Mouse (Mus musculus) forebrain, postnatal 0 days (tissue): ENCODE results near the gene Rpl7l1. TPM values are rescaled to one million over a fixed set of nuclear protein-coding genes. Genes with fewer than 3 reads are reported as not detected.
A peak's percentile ranks its signal among the peaks of the same experiment; 100 is the strongest.
"Not testable (repeated sequence)": the region's sequence is repeated elsewhere in the genome, so short reads cannot be mapped to it uniquely, and the experiment has no call there.

Experiments
- ATAC-seq: fragments of 200-750 bp; cut with Nextera tagmentation; 2 replicates; pipeline ENCODE4 v1.8.0; 2017; ENCODE audit warnings: mild to moderate bottlenecking, moderate library complexity
- DNase-seq: peaks from one replicate; pipeline ENCODE4 v3.0.0-alpha.2; 2015
- H3K27ac ChIP-seq: fragments of 300-500 bp; sonication (generic); 2 replicates; pipeline ENCODE4 v1.5.1; 2014; ENCODE audit warnings: low read depth, mild to moderate bottlenecking, antibody characterized with exemption, low read length, moderate library complexity, mixed read lengths
- H3K27me3 ChIP-seq: fragments of 300-500 bp; sonication (generic); 2 replicates; pipeline ENCODE4 v1.6.1; 2014; ENCODE audit warnings: mild to moderate bottlenecking, low read length, mixed read lengths; ENCODE audit not compliant: insufficient read depth
- H3K36me3 ChIP-seq: fragments of 300-500 bp; sonication (generic); 2 replicates; pipeline ENCODE4 v1.6.1; 2014; ENCODE audit warnings: mild to moderate bottlenecking, moderate library complexity; ENCODE audit not compliant: insufficient read depth
- H3K4me1 ChIP-seq: fragments of 300-500 bp; sonication (generic); 2 replicates; pipeline ENCODE4 v1.6.1; 2014; ENCODE audit warnings: antibody characterized with exemption; ENCODE audit not compliant: insufficient read depth
- H3K4me2 ChIP-seq: fragments of 300-500 bp; sonication (generic); 2 replicates; pipeline ENCODE4 v1.6.1; 2014; ENCODE audit warnings: low read depth, mild to moderate bottlenecking, moderate library complexity
- H3K4me3 ChIP-seq: fragments of 300-500 bp; sonication (generic); 2 replicates; pipeline ENCODE4 v1.5.1; 2014; ENCODE audit warnings: low read depth, low read length, mixed read lengths
- H3K9ac ChIP-seq: fragments of 300-500 bp; sonication (generic); 2 replicates; pipeline ENCODE4 v1.6.1; 2014; ENCODE audit warnings: mild to moderate bottlenecking
- H3K9me3 ChIP-seq: fragments of 300-500 bp; sonication (generic); 2 replicates; pipeline ENCODE4 v1.6.1; 2016; ENCODE audit warnings: low read length
- CTCF ChIP-seq: sonication (generic); IDR thresholded peaks from 2 replicates; pipeline ENCODE4 v1.5.1; 2016; ENCODE audit warnings: antibody characterized with exemption, control low read depth, low read depth
- WGBS: fragments of 180-500 bp; shearing (Covaris S2); extraction: QIAGEN DNeasy Blood & Tissue Kit; methylation state at CpG from one replicate; pipeline ENCODE4 v1.1.7; 2014; 5-methylcytosine and 5-hydroxymethylcytosine counted together
- polyA plus RNA-seq: library from polyadenylated mRNA; unstranded; fragments of >200 nt; fragmentation: Nextera tagmentation; extraction: Ambion mirVana; gene quantifications from 2 replicates; pipeline ENCODE4 v1.2.1, GENCODE M21; 2015
- total RNA-seq: library from RNA; depleted of rRNA; stranded (reverse); fragments of >200 nt; gene quantifications from 2 replicates; pipeline ENCODE4 v1.2.3, GENCODE M21; 2014

Gene Rpl7l1
- total and polyA plus RNA-seq, 2 experiments from 2014 or later, result 64.4 to 73.4 TPM

DNA sequence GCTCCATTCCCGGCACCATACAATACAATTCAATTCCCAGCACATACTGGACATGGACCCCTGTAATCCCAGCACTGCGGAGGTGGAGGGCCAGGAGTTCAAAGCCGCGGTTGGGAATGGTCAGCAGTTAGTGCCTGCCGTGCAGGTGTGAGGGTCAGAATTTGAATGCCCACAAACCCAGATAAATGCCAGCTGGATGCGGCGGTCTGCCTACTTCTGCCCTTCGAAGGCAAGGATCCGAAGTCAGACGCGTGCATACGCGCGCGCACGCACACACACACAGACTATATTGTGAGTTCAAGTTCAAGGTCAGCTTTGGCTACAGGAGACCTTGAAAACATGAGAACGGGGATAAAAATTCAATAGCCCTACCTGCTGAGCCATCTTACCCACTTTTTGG, 10.9 kb downstream of the Rpl7l1 start:
- Histone ChIP-seq H3K4me1 (0 out of 2 replicates have a peak, but pooled peaks cover 4% of the 10 kb centered on the region), H3K27ac (peak overlapping the region; percentile 80), H3K36me3 (peaks cover 19% of the 10 kb centered on the region), H3K9me3 (no peaks in the 10 kb centered on the region), H3K4me2 (peak overlapping the region; percentile 78), H3K27me3 (no peaks in the 10 kb centered on the region), H3K9ac (peak overlapping the region; percentile 72), H3K4me3 (peak overlapping the region; percentile 73)
- no peak for TF ChIP-seq CTCF
- WGBS, result 64% methylated on average over 17 of the region's 17 CpGs
- ATAC-seq, result no peak
- no peak for DNase-seq

DNA sequence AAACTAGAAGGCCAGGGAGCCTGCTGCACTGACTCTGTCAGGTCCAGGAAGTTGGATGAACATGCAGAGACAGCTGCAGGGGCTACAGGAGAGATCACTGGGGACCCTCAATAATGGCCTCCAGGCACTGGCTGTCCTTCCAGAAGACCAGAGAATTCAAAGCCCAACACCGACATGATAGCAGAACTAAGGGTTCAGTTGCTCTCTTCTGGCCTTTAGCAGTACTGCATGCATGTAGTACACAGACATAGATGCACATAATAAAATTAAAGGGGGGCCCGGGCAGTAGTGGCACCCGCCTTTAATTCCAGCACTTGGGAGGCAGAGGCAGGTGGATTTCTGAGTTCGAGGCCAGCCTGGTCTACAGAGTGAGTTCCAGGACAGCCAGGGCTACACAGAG, 11.4 kb downstream of the Rpl7l1 start:
- H3K27ac ChIP-seq, result no peak overlapping the region
- no peaks in the 10 kb centered on the region for H3K27me3 ChIP-seq
- no peak overlapping the region for H3K9ac ChIP-seq
- H3K4me3 ChIP-seq, result no peak overlapping the region
- WGBS, result 89% methylated on average over 4 of the region's 4 CpGs
- TF ChIP-seq CTCF, result peak; percentile 42
- H3K4me1 ChIP-seq, result 0 out of 2 replicates have a peak, but pooled peaks cover 4% of the 10 kb centered on the region
- H3K9me3 ChIP-seq, result no peaks in the 10 kb centered on the region
- peaks cover 13% of the 10 kb centered on the region for H3K36me3 ChIP-seq
- H3K4me2 ChIP-seq, result no peak overlapping the region
- no peak for ATAC-seq
- DNase-seq, result no peak

DNA sequence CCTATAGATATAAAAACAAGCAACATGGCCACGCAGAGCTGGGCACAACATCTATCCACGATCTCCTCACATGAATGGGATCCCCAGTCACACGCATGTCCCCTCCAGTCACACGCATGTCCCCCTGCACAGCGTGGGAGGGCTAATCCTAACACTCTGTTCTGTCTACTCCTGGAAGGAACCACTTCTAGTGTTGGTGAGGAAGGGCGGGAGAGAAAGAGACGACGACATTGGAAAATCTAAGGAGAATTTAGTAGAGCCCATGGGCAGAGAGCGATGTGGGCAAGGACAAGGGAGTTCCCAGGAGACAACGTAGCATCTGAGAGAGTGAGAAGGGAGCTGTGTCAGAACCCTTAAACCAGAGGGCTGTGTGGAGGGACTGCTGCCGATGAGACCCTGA, 11.9 kb downstream of the Rpl7l1 start:
- Histone ChIP-seq H3K36me3 (peaks cover 8% of the 10 kb centered on the region), H3K9ac (no peak overlapping the region), H3K4me3 (no peak overlapping the region), H3K27me3 (no peaks in the 10 kb centered on the region), H3K4me1 (0 out of 2 replicates have a peak, but pooled peaks cover 4% of the 10 kb centered on the region), H3K4me2 (no peak overlapping the region), H3K9me3 (no peaks in the 10 kb centered on the region), H3K27ac (no peak overlapping the region)
- no peak for TF ChIP-seq CTCF
- ATAC-seq (no peak), DNase-seq (no peak)
- 93% methylated on average over 11 of the region's 11 CpGs for WGBS

DNA sequence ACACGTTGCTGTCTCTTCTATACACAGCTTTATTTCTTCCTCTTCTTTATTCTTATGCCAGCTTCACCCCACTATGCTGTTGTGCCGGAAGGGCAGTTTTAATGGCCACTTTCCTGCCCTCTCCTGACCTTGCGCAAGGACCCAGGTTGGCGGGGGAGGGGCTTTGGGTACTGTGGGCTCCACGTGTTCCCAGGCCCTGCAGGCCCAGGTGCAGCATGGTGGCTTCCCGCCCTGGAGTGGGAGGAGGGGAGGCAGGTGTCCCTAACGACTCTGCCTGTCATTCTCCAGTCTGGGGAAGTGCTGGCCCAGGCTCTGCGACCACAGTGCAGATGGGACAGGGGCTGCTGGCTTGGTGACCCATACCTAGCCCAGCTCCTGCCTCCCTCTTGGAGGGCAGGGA, 14.6 kb downstream of the Rpl7l1 start:
- ATAC-seq, result no peak
- no peak overlapping the region for H3K4me3 ChIP-seq
- no peak for TF ChIP-seq CTCF
- H3K4me1 ChIP-seq, result 0 out of 2 replicates have a peak, but pooled peaks cover 4% of the 10 kb centered on the region
- H3K36me3 ChIP-seq, result no peaks in the 10 kb centered on the region
- H3K4me2 ChIP-seq, result no peak overlapping the region
- H3K27ac ChIP-seq, result no peak overlapping the region
- no peak for DNase-seq
- H3K27me3 ChIP-seq, result no peaks in the 10 kb centered on the region
- H3K9me3 ChIP-seq, result no peaks in the 10 kb centered on the region
- H3K9ac ChIP-seq, result no peak overlapping the region
- 56% methylated on average over 8 of the region's 8 CpGs for WGBS

DNA sequence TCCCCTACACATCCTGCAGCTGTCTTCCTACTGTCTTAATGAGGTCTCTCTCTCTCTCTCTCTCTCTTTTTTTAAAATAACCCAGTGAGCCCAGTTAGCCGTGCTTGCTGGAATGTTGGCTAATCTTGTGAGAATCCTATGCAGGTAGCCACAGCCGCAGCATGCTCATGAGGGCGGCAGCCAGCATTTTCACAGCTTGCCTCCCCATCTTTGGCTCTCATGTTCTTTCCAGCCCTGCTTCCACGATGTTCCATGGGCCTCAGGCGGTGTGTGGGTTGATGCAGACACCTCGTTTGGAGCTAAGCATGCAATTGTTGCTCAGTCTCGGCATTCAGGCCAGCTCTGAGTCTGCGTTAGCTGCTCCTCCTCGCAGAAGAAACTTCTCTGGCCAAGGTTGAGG, 17.6 kb downstream of the Rpl7l1 start:
- H3K4me2 ChIP-seq, H3K27me3 ChIP-seq, H3K9ac ChIP-seq, ATAC-seq, H3K27ac ChIP-seq, H3K4me3 ChIP-seq, H3K9me3 ChIP-seq, H3K36me3 ChIP-seq, DNase-seq, H3K4me1 ChIP-seq: not testable (repeated sequence)
- 57% methylated on average over 9 of the region's 9 CpGs for WGBS

DNA sequence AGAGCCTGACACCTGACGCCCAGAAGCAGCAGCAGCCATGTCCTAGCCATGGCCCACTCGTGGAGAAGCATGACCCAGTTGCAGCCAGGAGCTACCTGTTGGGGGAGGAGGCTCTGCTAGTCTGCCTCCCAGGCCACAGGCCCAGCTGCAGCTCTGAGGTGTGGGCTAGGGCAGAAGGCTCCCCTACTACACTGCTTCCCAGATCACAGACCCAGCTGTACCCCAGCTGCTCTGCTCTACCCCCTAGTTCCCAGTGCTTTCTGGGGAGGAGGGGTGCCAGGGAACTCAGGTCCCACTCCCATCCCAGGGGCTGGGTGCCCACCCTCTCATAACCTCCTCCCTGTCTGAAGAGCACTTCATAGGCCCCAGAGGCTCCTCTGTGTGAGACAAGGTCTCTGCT, 18.9 kb downstream of the Rpl7l1 start, which contains the start of gene Ptcra:
TSS of gene Ptcra (minus strand) at position 169 of the 400 bp plus-strand sequence.
- DNase-seq, result no peak

DNA sequence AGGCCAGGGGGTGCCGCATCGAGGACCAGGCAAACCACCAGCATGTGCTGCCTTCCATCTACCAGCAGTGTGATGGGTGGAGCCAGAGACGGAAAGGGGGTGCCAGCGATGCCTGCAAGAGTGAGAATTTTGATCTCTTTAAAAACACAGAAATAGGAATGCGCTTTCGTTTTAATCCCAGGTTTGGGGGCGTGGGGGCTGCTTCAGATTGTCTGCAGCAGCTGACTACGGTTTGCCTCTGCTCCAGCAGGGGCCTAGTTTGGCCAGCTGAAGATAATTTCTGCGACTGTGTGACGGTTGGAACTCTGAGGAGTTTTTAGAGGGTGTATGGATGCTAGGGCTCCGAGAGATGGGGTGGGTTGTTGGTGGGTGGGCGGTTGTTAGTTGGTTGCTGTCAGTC, 23.7 kb downstream of the Rpl7l1 start:
- H3K4me3 ChIP-seq, result no peak overlapping the region
- no peak overlapping the region for H3K4me2 ChIP-seq
- H3K9ac ChIP-seq, result no peak overlapping the region
- H3K27ac ChIP-seq, result no peak overlapping the region
- 82% methylated on average over 12 of the region's 12 CpGs for WGBS
- H3K9me3 ChIP-seq, result no peaks in the 10 kb centered on the region
- no peak for TF ChIP-seq CTCF
- no peaks in the 10 kb centered on the region for H3K4me1 ChIP-seq
- H3K27me3 ChIP-seq, result no peaks in the 10 kb centered on the region
- no peak for DNase-seq
- no peaks in the 10 kb centered on the region for H3K36me3 ChIP-seq
- no peak for ATAC-seq

More for the DNA sequence above, 18.9 kb downstream of the Rpl7l1 start, which contains the start of gene Ptcra:
- ATAC-seq, result no peak
- WGBS, result 62% methylated on average over 2 of the region's 2 CpGs
- Histone ChIP-seq H3K4me1 (no peaks in the 10 kb centered on the region), H3K9ac (no peak within 1 kb of the TSS), H3K9me3 (no peaks in the 10 kb centered on the region), H3K27ac (no peak within 1 kb of the TSS), H3K36me3 (no peaks in the 10 kb centered on the region), H3K4me2 (no peak within 1 kb of the TSS), H3K4me3 (no peak within 1 kb of the TSS), H3K27me3 (no peaks in the 10 kb centered on the region)
- no peak for TF ChIP-seq CTCF
